Mouse (Mus musculus) gastrocnemius, postnatal 4 days (tissue): ENCODE measurements around the gene Efnb2. TPM values are rescaled to one million over a fixed set of nuclear protein-coding genes. Genes with fewer than 3 reads are reported as not detected.

Experiments
- DNase-seq, 2 experiments: peaks; one replicate each; pipeline ENCODE4 v3.0.0; 2021 to 2022; ENCODE audit warnings: low spot score in 2 of 2, mixed read lengths in 2 of 2
- total RNA-seq, 2 experiments: library from RNA; stranded (reverse); gene quantifications; 2 replicates each; pipeline ENCODE4 v1.2.3; 2021

Gene Efnb2
- total RNA-seq, 2 experiments from 2014 or later, result 25.1 to 28.3 TPM

GRCm38 (mm10) chr8:8619221-8620194 is 41.5 kb downstream of the Efnb2 start:
- DNase-seq, result no peak

GRCm38 (mm10) chr8:8613844-8614243 is 47.2 kb downstream of the Efnb2 start:
- no peak for DNase-seq

- DNase-seq, result no peak
Measured at GRCm38 (mm10) chr8:8611928-8612327, 49.1 kb downstream of the Efnb2 start.

- no peak for DNase-seq
Measured at GRCm38 (mm10) chr8:8609791-8610190, 51.3 kb downstream of the Efnb2 start.

GRCm38 (mm10) chr8:8609141-8609540 is 51.9 kb downstream of the Efnb2 start:
- DNase-seq, result peak in 1 of 2 experiments; percentile 13

- DNase-seq, result no peak
Measured at GRCm38 (mm10) chr8:8605621-8606020, 55.4 kb downstream of the Efnb2 start.

GRCm38 (mm10) chr8:8603875-8604274 is 57.2 kb downstream of the Efnb2 start:
- no peak for DNase-seq

GRCm38 (mm10) chr8:8602616-8603461 is 58.2 kb downstream of the Efnb2 start:
- no peak for DNase-seq

- no peak for DNase-seq
Measured at GRCm38 (mm10) chr8:8599931-8600330, 61.1 kb downstream of the Efnb2 start.

GRCm38 (mm10) chr8:8597434-8597833 is 63.6 kb downstream of the Efnb2 start:
- no peak for DNase-seq

GRCm38 (mm10) chr8:8595831-8596611 is 65.0 kb downstream of the Efnb2 start:
- DNase-seq, result no peak

GRCm38 (mm10) chr8:8593812-8594211 is 67.2 kb downstream of the Efnb2 start:
- DNase-seq, result no peak

GRCm38 (mm10) chr8:8593371-8593770 is 67.7 kb downstream of the Efnb2 start:
- no peak for DNase-seq

GRCm38 (mm10) chr8:8592331-8592730 is 68.7 kb downstream of the Efnb2 start:
- no peak for DNase-seq

GRCm38 (mm10) chr8:8583981-8584377 is 77.1 kb downstream of the Efnb2 start:
- DNase-seq, result no peak

- DNase-seq, result no peak
Measured at GRCm38 (mm10) chr8:8583290-8583980, 77.6 kb downstream of the Efnb2 start.

GRCm38 (mm10) chr8:8577770-8578303 is 83.2 kb downstream of the Efnb2 start:
- DNase-seq, result no peak

- DNase-seq, result no peak
Measured at GRCm38 (mm10) chr8:8576833-8577232, 84.2 kb downstream of the Efnb2 start.

GRCm38 (mm10) chr8:8576286-8576685 is 84.8 kb downstream of the Efnb2 start:
- DNase-seq, result no peak
